Mouse (Mus musculus) MEL-GATA-1-ER (cell line): ENCODE results near the gene Ptov1.

Experiments
- DNase-seq: peaks from one replicate; pipeline ENCODE4 v3.0.0-alpha.2; 2012; ENCODE audit warnings: low read depth; ENCODE audit errors: extremely low read depth

Ptov1 gene

GRCm38 (mm10) chr7:44859896-44860295, 9.7 kb downstream of the Ptov1 start:
- no peak for DNase-seq

- peak; percentile 68 for DNase-seq
Observed at GRCm38 (mm10) chr7:44857905-44858304, 11.7 kb downstream of the Ptov1 start.

GRCm38 (mm10) chr7:44857042-44857552, 12.5 kb downstream of the Ptov1 start, which contains the start of gene Pnkp:
Pnkp (plus strand) TSS chr7:44857139.
- peak; percentile 88 for DNase-seq

- DNase-seq, result peak; percentile 67
Observed at GRCm38 (mm10) chr7:44856265-44856916, 13.2 kb downstream of the Ptov1 start.

GRCm38 (mm10) chr7:44855036-44855435, 14.6 kb downstream of the Ptov1 start:
- DNase-seq, result no peak

GRCm38 (mm10) chr7:44854356-44855031, 15.1 kb downstream of the Ptov1 start:
- no peak for DNase-seq

- no peak for DNase-seq
Observed at GRCm38 (mm10) chr7:44853596-44854355, 15.8 kb downstream of the Ptov1 start.

GRCm38 (mm10) chr7:44853065-44853464, 16.5 kb downstream of the Ptov1 start:
- no peak for DNase-seq

GRCm38 (mm10) chr7:44852259-44853027, 17.1 kb downstream of the Ptov1 start:
- no peak for DNase-seq

GRCm38 (mm10) chr7:44851625-44852234, 17.9 kb downstream of the Ptov1 start:
- DNase-seq, result no peak

GRCm38 (mm10) chr7:44850789-44851624, 18.6 kb downstream of the Ptov1 start:
- DNase-seq, result no peak

GRCm38 (mm10) chr7:44850146-44850545, 19.4 kb downstream of the Ptov1 start:
- no peak for DNase-seq

GRCm38 (mm10) chr7:44849416-44850111, 20.0 kb downstream of the Ptov1 start:
- peak; percentile 90 for DNase-seq

GRCm38 (mm10) chr7:44848561-44849415, 20.8 kb downstream of the Ptov1 start, which contains the start of the genes Akt1s1 and Tbc1d17:
Akt1s1 (plus strand) TSS chr7:44848991.
Tbc1d17 (minus strand) TSS chr7:44849079.
- DNase-seq, result peak; percentile 100

GRCm38 (mm10) chr7:44847772-44848171, 21.8 kb downstream of the Ptov1 start:
- no peak for DNase-seq

GRCm38 (mm10) chr7:44846804-44847203, 22.8 kb downstream of the Ptov1 start:
- no peak for DNase-seq

- no peak for DNase-seq
Observed at GRCm38 (mm10) chr7:44845006-44845405, 24.6 kb downstream of the Ptov1 start.

GRCm38 (mm10) chr7:44841825-44842463, 27.6 kb downstream of the Ptov1 start:
- no peak for DNase-seq
